Mouse (Mus musculus): ENCODE measurements around the gene Sgpl1. TPM values are rescaled to one million over a fixed set of nuclear protein-coding genes. Genes with fewer than 3 reads are reported as not detected.

The Sgpl1 gene
- polyA plus RNA-seq, 1 experiment from 2014 or later: 110 TPM

GRCm38 (mm10) chr10:61176221-61176790, 28.8 kb upstream of the Sgpl1 start:
- H3K36me3 ChIP-seq (ENCODE audit: control insufficient read depth, insufficient read depth, low read length): no peaks in the 10 kb centered on the region
- ATAC-seq: no peak
- H3K9ac ChIP-seq (ENCODE audit: low read depth, low read length): no peak overlapping the region
- H3K4me2 ChIP-seq (ENCODE audit: low read depth, low read length): 0 out of 2 replicates have a peak overlapping the region, but pooled peaks have one; percentile 21
- H3K27me3 ChIP-seq (replicated peaks; ENCODE audit: control insufficient read depth, insufficient read depth, low read length): 0 out of 2 replicates have a peak, but pooled peaks cover 2% of the 10 kb centered on the region
- no peaks in the 10 kb centered on the region for H3K9me3 ChIP-seq (ENCODE audit: control insufficient read depth, low read length)
- no peak overlapping the region for H3K4me3 ChIP-seq (ENCODE audit: low read length)
- 50% methylated on average over 7 of the region's 7 CpGs for WGBS
- no peak overlapping the region for H3K27ac ChIP-seq (ENCODE audit: low read length)
- peaks cover 3% of the 10 kb centered on the region; the same call in 1 of the 2 replicates for H3K4me1 ChIP-seq (ENCODE audit: control insufficient read depth, insufficient read depth, low read length)

DNA sequence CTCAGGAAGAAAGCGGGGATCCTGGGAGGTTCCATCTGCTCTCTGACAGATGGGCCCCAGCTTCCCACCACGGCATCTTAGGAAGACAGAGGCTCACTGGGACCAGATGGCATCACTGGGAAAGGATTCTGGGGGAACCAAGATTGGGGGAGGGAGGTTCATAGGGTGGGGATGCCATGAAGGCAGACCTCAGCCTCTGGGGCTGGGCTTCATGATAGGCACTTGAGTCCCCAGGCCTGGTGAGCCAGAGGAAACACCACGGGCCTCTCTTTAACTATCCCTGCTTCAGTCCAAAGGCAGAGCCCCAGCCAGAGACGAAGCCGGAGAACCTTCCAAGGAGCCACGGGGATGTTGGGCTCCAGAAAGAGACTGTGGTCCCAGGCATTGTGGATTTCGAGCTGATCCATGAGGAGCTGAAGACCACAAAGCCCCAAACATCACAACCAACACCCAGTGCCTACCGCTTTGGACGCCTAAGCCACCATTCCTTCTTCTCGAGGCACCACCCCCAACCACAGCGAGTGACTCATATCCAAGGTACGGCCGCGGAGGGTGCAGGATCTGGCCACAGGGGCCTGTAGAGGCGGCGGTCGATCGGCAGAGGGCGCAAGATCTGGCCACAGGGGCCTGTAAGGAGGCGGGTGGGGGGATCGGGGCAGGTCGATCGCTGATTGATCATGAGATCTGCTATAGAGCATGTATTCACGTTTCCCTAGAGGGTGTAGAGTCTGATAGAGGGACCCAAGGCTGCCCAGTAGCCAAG, 28.1 kb upstream of the Sgpl1 start:
- peak; percentile 44; the same call in 1 of the 2 replicates for ATAC-seq
- Histone ChIP-seq H3K4me2 (ENCODE audit: low read depth, low read length) (peak overlapping the region; percentile 21; the same call in 1 of the 2 replicates), H3K27me3 (replicated peaks; ENCODE audit: control insufficient read depth, insufficient read depth, low read length) (0 out of 2 replicates have a peak, but pooled peaks cover 2% of the 10 kb centered on the region), H3K9ac (ENCODE audit: low read depth, low read length) (no peak overlapping the region), H3K27ac (ENCODE audit: low read length) (no peak overlapping the region), H3K36me3 (ENCODE audit: control insufficient read depth, insufficient read depth, low read length) (no peaks in the 10 kb centered on the region), H3K4me3 (ENCODE audit: low read length) (no peak overlapping the region), H3K9me3 (ENCODE audit: control insufficient read depth, low read length) (no peaks in the 10 kb centered on the region), H3K4me1 (ENCODE audit: control insufficient read depth, insufficient read depth, low read length) (peaks cover 3% of the 10 kb centered on the region; the same call in 1 of the 2 replicates)
- 15% methylated on average over 24 of the region's 24 CpGs for WGBS

DNA sequence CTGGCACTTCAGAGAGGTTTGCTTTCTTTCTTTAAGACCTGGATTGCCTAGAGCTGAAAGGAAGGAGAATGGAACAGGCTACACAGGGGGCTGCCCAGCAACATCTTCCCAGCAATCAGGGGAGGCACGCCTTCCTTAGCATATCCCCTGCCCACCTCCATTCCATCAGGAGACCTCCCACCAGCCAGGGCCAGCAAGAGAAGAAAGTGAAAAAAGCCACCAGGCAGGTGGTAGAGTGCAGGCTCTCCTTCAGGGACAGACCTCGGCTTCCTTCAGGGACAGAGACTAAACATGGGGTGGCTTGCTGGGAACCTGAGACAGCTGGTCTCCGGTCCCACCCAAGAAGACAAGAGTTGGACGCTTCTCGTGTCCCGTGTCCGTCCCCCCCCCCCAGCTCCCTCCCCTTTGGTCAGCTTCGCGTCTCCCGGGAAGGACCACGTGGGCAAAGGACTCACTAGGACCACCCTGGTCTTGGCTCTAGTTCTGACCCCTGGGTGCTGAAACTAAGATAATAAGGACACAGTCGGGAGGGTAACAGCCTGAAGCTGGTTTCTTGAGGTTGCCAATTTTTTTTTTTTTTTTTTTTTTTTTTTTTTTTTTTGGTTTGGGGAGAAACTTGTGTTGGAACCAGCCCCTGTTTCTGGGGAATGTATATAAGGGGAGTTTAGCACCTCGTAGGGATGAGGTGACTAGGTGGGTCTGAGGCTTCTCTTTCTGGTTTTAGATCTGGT, 27.4 kb upstream of the Sgpl1 start:
- WGBS: 47% methylated on average over 13 of the region's 13 CpGs
- Histone ChIP-seq H3K9me3 (ENCODE audit: control insufficient read depth, low read length) (no peaks in the 10 kb centered on the region), H3K27ac (ENCODE audit: low read length) (no peak overlapping the region), H3K9ac (ENCODE audit: low read depth, low read length) (no peak overlapping the region), H3K4me2 (ENCODE audit: low read depth, low read length) (no peak overlapping the region), H3K4me1 (ENCODE audit: control insufficient read depth, insufficient read depth, low read length) (peaks cover 3% of the 10 kb centered on the region; the same call in 1 of the 2 replicates), H3K27me3 (replicated peaks; ENCODE audit: control insufficient read depth, insufficient read depth, low read length) (0 out of 2 replicates have a peak, but pooled peaks cover 2% of the 10 kb centered on the region), H3K4me3 (ENCODE audit: low read length) (no peak overlapping the region), H3K36me3 (ENCODE audit: control insufficient read depth, insufficient read depth, low read length) (no peaks in the 10 kb centered on the region)
- ATAC-seq: no peak

DNA sequence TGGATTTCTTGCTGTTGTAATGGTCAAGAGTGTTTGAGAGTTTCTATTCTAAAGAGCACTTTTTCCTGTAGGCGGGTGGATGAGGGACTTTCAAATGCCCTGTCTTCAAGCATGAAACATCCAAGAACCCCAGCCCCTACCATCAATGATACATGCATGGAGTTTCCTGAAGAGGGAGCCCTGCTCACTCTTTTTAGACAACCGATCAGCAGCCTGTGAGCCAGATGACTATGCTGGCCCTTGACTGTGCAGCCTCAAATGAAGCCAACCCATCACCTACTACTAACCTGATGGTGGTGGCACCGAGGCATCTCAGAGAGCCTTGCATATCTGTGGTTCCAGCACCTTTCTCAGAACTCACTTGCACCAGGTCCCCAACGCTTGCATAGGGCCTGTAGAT, 25.0 kb upstream of the Sgpl1 start:
- H3K4me2 ChIP-seq (ENCODE audit: low read depth, low read length): no peak overlapping the region
- H3K4me3 ChIP-seq (ENCODE audit: low read length): no peak overlapping the region
- H3K9ac ChIP-seq (ENCODE audit: low read depth, low read length): no peak overlapping the region
- H3K27ac ChIP-seq (ENCODE audit: low read length): no peak overlapping the region
- H3K4me1 ChIP-seq (ENCODE audit: control insufficient read depth, insufficient read depth, low read length): peaks cover 3% of the 10 kb centered on the region; the same call in 1 of the 2 replicates
- 88% methylated on average over 4 of the region's 4 CpGs for WGBS
- ATAC-seq: no peak
- no peaks in the 10 kb centered on the region for H3K9me3 ChIP-seq (ENCODE audit: control insufficient read depth, low read length)
- 0 out of 2 replicates have a peak, but pooled peaks cover 2% of the 10 kb centered on the region for H3K27me3 ChIP-seq (replicated peaks; ENCODE audit: control insufficient read depth, insufficient read depth, low read length)
- H3K36me3 ChIP-seq (ENCODE audit: control insufficient read depth, insufficient read depth, low read length): no peaks in the 10 kb centered on the region

DNA sequence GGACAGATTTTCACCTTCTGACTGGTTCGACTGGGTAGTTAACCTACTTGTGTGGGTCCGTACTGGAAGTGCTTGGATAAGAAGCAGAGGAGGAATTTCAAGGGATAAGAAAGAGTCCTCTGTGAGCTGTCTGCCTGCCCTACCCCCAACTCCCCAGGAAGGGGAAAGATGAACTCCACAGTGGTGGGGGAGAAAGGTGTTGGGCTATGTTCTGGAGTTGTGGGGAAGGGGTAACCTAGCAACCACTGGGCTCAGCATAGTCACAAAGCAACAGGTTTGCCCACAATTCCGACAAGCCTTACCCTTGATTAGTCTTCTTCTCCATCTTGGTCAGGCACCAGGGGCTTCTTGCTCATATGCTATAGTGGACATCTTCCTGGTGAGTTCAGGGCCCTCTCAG, 24.2 kb upstream of the Sgpl1 start, which contains the start of gene Tbata:
Gene Tbata (plus strand): TSS at position 301 of the 400 bp plus-strand sequence.
- Histone ChIP-seq H3K9me3 (ENCODE audit: control insufficient read depth, low read length) (no peaks in the 10 kb centered on the region), H3K4me2 (ENCODE audit: low read depth, low read length) (no peak within 1 kb of the TSS), H3K9ac (ENCODE audit: low read depth, low read length) (no peak within 1 kb of the TSS), H3K36me3 (ENCODE audit: control insufficient read depth, insufficient read depth, low read length) (no peaks in the 10 kb centered on the region), H3K4me3 (ENCODE audit: low read length) (no peak within 1 kb of the TSS), H3K27ac (ENCODE audit: low read length) (no peak within 1 kb of the TSS), H3K4me1 (ENCODE audit: control insufficient read depth, insufficient read depth, low read length) (peaks cover 3% of the 10 kb centered on the region; the same call in 1 of the 2 replicates), H3K27me3 (replicated peaks; ENCODE audit: control insufficient read depth, insufficient read depth, low read length) (0 out of 2 replicates have a peak, but pooled peaks cover 2% of the 10 kb centered on the region)
- WGBS: 67% methylated on average over 3 of the region's 3 CpGs
- no peak for ATAC-seq

GRCm38 (mm10) chr10:61168393-61168792, 20.9 kb upstream of the Sgpl1 start:
- WGBS: 77% methylated on average over 2 of the region's 2 CpGs
- H3K27ac ChIP-seq (ENCODE audit: low read length): no peak overlapping the region

GRCm38 (mm10) chr10:61167333-61168096, 20.0 kb upstream of the Sgpl1 start:
- no peak for ATAC-seq

More at GRCm38 (mm10) chr10:61168393-61168792, 20.9 kb upstream of the Sgpl1 start:
- Histone ChIP-seq H3K9me3 (ENCODE audit: control insufficient read depth, low read length) (no peaks in the 10 kb centered on the region), H3K9ac (ENCODE audit: low read depth, low read length) (no peak overlapping the region), H3K36me3 (ENCODE audit: control insufficient read depth, insufficient read depth, low read length) (no peaks in the 10 kb centered on the region), H3K27me3 (replicated peaks; ENCODE audit: control insufficient read depth, insufficient read depth, low read length) (no peaks in the 10 kb centered on the region), H3K4me3 (ENCODE audit: low read length) (no peak overlapping the region), H3K4me2 (ENCODE audit: low read depth, low read length) (no peak overlapping the region), H3K4me1 (ENCODE audit: control insufficient read depth, insufficient read depth, low read length) (no peaks in the 10 kb centered on the region)
- no peak for ATAC-seq

DNA sequence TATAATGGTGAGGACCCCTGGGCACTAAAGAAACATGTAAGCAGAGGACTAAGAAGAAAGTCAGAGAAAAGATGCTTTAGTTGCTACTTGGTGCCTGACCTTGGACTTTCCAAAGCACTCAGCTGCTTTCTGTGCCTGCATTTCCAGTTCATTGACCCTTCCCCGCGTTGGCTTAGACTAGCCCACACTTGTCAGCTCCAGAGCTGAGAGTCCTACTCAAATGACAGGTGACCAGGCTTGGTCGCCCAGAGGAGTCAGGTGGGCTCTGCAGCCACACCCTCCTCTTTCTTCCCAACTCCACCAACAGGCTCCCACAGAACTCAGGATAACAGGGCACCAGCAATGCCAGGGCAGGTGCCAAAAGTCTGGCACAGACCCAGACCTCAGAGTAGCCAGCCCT, 14.9 kb upstream of the Sgpl1 start:
- no peak overlapping the region for H3K9ac ChIP-seq (ENCODE audit: low read depth, low read length)
- no peaks in the 10 kb centered on the region for H3K4me1 ChIP-seq (ENCODE audit: control insufficient read depth, insufficient read depth, low read length)
- no peak overlapping the region for H3K27ac ChIP-seq (ENCODE audit: low read length)
- ATAC-seq: no peak
- H3K4me3 ChIP-seq (ENCODE audit: low read length): no peak overlapping the region
- no peaks in the 10 kb centered on the region for H3K27me3 ChIP-seq (replicated peaks; ENCODE audit: control insufficient read depth, insufficient read depth, low read length)
- no peak overlapping the region for H3K4me2 ChIP-seq (ENCODE audit: low read depth, low read length)
- no peaks in the 10 kb centered on the region for H3K36me3 ChIP-seq (ENCODE audit: control insufficient read depth, insufficient read depth, low read length)
- WGBS: 65% methylated on average over 3 of the region's 3 CpGs
- H3K9me3 ChIP-seq (ENCODE audit: control insufficient read depth, low read length): no peaks in the 10 kb centered on the region

More at GRCm38 (mm10) chr10:61167333-61168096, 20.0 kb upstream of the Sgpl1 start:
- H3K4me1 ChIP-seq (ENCODE audit: control insufficient read depth, insufficient read depth, low read length): no peaks in the 10 kb centered on the region
- H3K27me3 ChIP-seq (replicated peaks; ENCODE audit: control insufficient read depth, insufficient read depth, low read length): no peaks in the 10 kb centered on the region
- H3K4me3 ChIP-seq (ENCODE audit: low read length): no peak overlapping the region
- no peak overlapping the region for H3K27ac ChIP-seq (ENCODE audit: low read length)
- H3K4me2 ChIP-seq (ENCODE audit: low read depth, low read length): no peak overlapping the region
- WGBS: 49% methylated on average over 9 of the region's 9 CpGs
- H3K9me3 ChIP-seq (ENCODE audit: control insufficient read depth, low read length): no peaks in the 10 kb centered on the region
- H3K9ac ChIP-seq (ENCODE audit: low read depth, low read length): no peak overlapping the region
- H3K36me3 ChIP-seq (ENCODE audit: control insufficient read depth, insufficient read depth, low read length): no peaks in the 10 kb centered on the region
